Mouse (Mus musculus): Measurements from ENCODE around the gene Car15. TPM values are rescaled to one million over a fixed set of nuclear protein-coding genes. Genes with fewer than 3 reads are reported as not detected.

The Car15 gene
- polyA plus RNA-seq, 1 experiment from 2014 or later: 3.3 TPM

GRCm38 (mm10) chr16:17832821-17833220 lies 5.3 kb downstream of the Car15 start, which contains the start of gene B830017H08Rik:
Gene B830017H08Rik (plus strand): TSS chr16:17833121.
- Histone ChIP-seq H3K9me3 (no peaks in the 10 kb centered on the region), H3K9ac (peak within 1 kb of the TSS; percentile 25), H3K4me1 (peaks cover 14% of the 10 kb centered on the region; the same call in 1 of the 2 replicates), H3K4me3 (peak within 1 kb of the TSS; percentile 56), H3K4me2 (peak within 1 kb of the TSS; percentile 97), H3K36me3 (no peaks in the 10 kb centered on the region), H3K27ac (no peak within 1 kb of the TSS), H3K27me3 (peaks cover 87% of the 10 kb centered on the region)
- no peak for ATAC-seq (ENCODE audit: borderline replicate concordance, extremely low read depth, low FRiP score, low TSS enrichment)
- 30% methylated on average over 7 of the region's 7 CpGs for WGBS

- H3K9ac ChIP-seq: no peak overlapping the region
- no peak overlapping the region for H3K27ac ChIP-seq
- no peak overlapping the region for H3K4me2 ChIP-seq
- peaks cover 78% of the 10 kb centered on the region for H3K27me3 ChIP-seq
- no peak overlapping the region for H3K4me3 ChIP-seq
- no peaks in the 10 kb centered on the region for H3K9me3 ChIP-seq
- ATAC-seq (ENCODE audit: borderline replicate concordance, extremely low read depth, low FRiP score, low TSS enrichment): no peak
- H3K4me1 ChIP-seq: peaks cover 14% of the 10 kb centered on the region; the same call in 1 of the 2 replicates
- no peaks in the 10 kb centered on the region for H3K36me3 ChIP-seq
- WGBS: 16% methylated on average over 11 of the region's 11 CpGs
These were observed 6.4 kb downstream of the Car15 start for GRCm38 (mm10) chr16:17831781-17832180.

- 67% methylated on average over 10 of the region's 10 CpGs for WGBS
- Histone ChIP-seq H3K9me3 (no peaks in the 10 kb centered on the region), H3K4me1 (peaks cover 14% of the 10 kb centered on the region; the same call in 1 of the 2 replicates), H3K4me3 (no peak overlapping the region), H3K36me3 (no peaks in the 10 kb centered on the region), H3K27me3 (peaks cover 66% of the 10 kb centered on the region), H3K27ac (no peak overlapping the region), H3K9ac (no peak overlapping the region), H3K4me2 (no peak overlapping the region)
- no peak for ATAC-seq (ENCODE audit: borderline replicate concordance, extremely low read depth, low FRiP score, low TSS enrichment)
These were observed 7.6 kb downstream of the Car15 start for GRCm38 (mm10) chr16:17830385-17831178.

GRCm38 (mm10) chr16:17828867-17829266 lies 9.3 kb downstream of the Car15 start:
- Histone ChIP-seq H3K36me3 (no peaks in the 10 kb centered on the region), H3K4me1 (peaks cover 8% of the 10 kb centered on the region; the same call in 1 of the 2 replicates), H3K27me3 (peaks cover 49% of the 10 kb centered on the region), H3K9ac (no peak overlapping the region), H3K4me2 (no peak overlapping the region), H3K9me3 (no peaks in the 10 kb centered on the region), H3K27ac (no peak overlapping the region), H3K4me3 (no peak overlapping the region)
- ATAC-seq (ENCODE audit: borderline replicate concordance, extremely low read depth, low FRiP score, low TSS enrichment): no peak
- WGBS: 68% methylated on average over 3 of the region's 3 CpGs

- WGBS: 83% methylated on average over 2 of the region's 2 CpGs
- Histone ChIP-seq H3K4me3 (no peak overlapping the region), H3K4me2 (no peak overlapping the region), H3K27me3 (peaks cover 42% of the 10 kb centered on the region), H3K9me3 (no peaks in the 10 kb centered on the region), H3K4me1 (peaks cover 5% of the 10 kb centered on the region; the same call in 1 of the 2 replicates), H3K27ac (no peak overlapping the region), H3K9ac (no peak overlapping the region), H3K36me3 (no peaks in the 10 kb centered on the region)
- no peak for ATAC-seq (ENCODE audit: borderline replicate concordance, extremely low read depth, low FRiP score, low TSS enrichment)
These were observed 9.9 kb downstream of the Car15 start for GRCm38 (mm10) chr16:17828229-17828628.

GRCm38 (mm10) chr16:17826500-17826899 lies 11.7 kb downstream of the Car15 start:
- Histone ChIP-seq H3K36me3 (no peaks in the 10 kb centered on the region), H3K9me3 (no peaks in the 10 kb centered on the region), H3K27ac (no peak overlapping the region), H3K27me3 (peaks cover 31% of the 10 kb centered on the region), H3K9ac (no peak overlapping the region), H3K4me2 (no peak overlapping the region), H3K4me3 (no peak overlapping the region), H3K4me1 (no peaks in the 10 kb centered on the region)
- WGBS: 67% methylated on average over 2 of the region's 2 CpGs
- ATAC-seq (ENCODE audit: borderline replicate concordance, extremely low read depth, low FRiP score, low TSS enrichment): no peak

- WGBS: 80% methylated on average over 8 of the region's 8 CpGs
- Histone ChIP-seq H3K27ac (no peak overlapping the region), H3K36me3 (no peaks in the 10 kb centered on the region), H3K4me3 (no peak overlapping the region), H3K4me1 (peaks cover 17% of the 10 kb centered on the region), H3K4me2 (no peak overlapping the region), H3K9ac (no peak overlapping the region), H3K27me3 (peaks cover 19% of the 10 kb centered on the region), H3K9me3 (no peaks in the 10 kb centered on the region)
- ATAC-seq (ENCODE audit: borderline replicate concordance, extremely low read depth, low FRiP score, low TSS enrichment): no peak
These were observed 21.6 kb downstream of the Car15 start for GRCm38 (mm10) chr16:17816528-17816927.

GRCm38 (mm10) chr16:17815411-17816402 lies 22.5 kb downstream of the Car15 start:
- Histone ChIP-seq H3K9ac (peak overlapping the region; percentile 57), H3K27me3 (peaks cover 15% of the 10 kb centered on the region), H3K27ac (no peak overlapping the region), H3K9me3 (no peaks in the 10 kb centered on the region), H3K36me3 (no peaks in the 10 kb centered on the region), H3K4me2 (peak overlapping the region; percentile 87), H3K4me3 (peak overlapping the region; percentile 52), H3K4me1 (peaks cover 18% of the 10 kb centered on the region)
- peak; percentile 81 for ATAC-seq (ENCODE audit: borderline replicate concordance, extremely low read depth, low FRiP score, low TSS enrichment)
- 2% methylated on average over 62 of the region's 63 CpGs for whole genome bisulfite sequencing

- Histone ChIP-seq H3K36me3 (0 out of 2 replicates have a peak, but pooled peaks cover 4% of the 10 kb centered on the region), H3K27ac (no peak overlapping the region), H3K9me3 (no peaks in the 10 kb centered on the region), H3K4me1 (peaks cover 40% of the 10 kb centered on the region), H3K4me3 (no peak overlapping the region), H3K27me3 (peaks cover 19% of the 10 kb centered on the region), H3K9ac (no peak overlapping the region), H3K4me2 (no peak overlapping the region)
- WGBS: 36% methylated on average over 4 of the region's 4 CpGs
- no peak for ATAC-seq (ENCODE audit: borderline replicate concordance, extremely low read depth, low FRiP score, low TSS enrichment)
These were observed 25.0 kb downstream of the Car15 start for GRCm38 (mm10) chr16:17813173-17813572.

- Histone ChIP-seq H3K27ac (no peak overlapping the region), H3K9me3 (no peaks in the 10 kb centered on the region), H3K4me3 (no peak overlapping the region), H3K36me3 (0 out of 2 replicates have a peak, but pooled peaks cover 7% of the 10 kb centered on the region), H3K27me3 (peaks cover 24% of the 10 kb centered on the region), H3K4me2 (no peak overlapping the region), H3K4me1 (peaks cover 51% of the 10 kb centered on the region), H3K9ac (no peak overlapping the region)
- ATAC-seq (ENCODE audit: borderline replicate concordance, extremely low read depth, low FRiP score, low TSS enrichment): no peak
- 5% methylated on average over 5 of the region's 5 CpGs for WGBS
These were observed 26.0 kb downstream of the Car15 start for GRCm38 (mm10) chr16:17812120-17812519.

- Histone ChIP-seq H3K4me3 (no peak overlapping the region), H3K9ac (no peak overlapping the region), H3K27ac (peak overlapping the region; percentile 82), H3K4me2 (no peak overlapping the region), H3K27me3 (peaks cover 32% of the 10 kb centered on the region), H3K4me1 (peaks cover 61% of the 10 kb centered on the region), H3K36me3 (peaks cover 10% of the 10 kb centered on the region; the same call in 1 of the 2 replicates), H3K9me3 (no peaks in the 10 kb centered on the region)
- peak; percentile 77 for ATAC-seq (ENCODE audit: borderline replicate concordance, extremely low read depth, low FRiP score, low TSS enrichment)
- 10% methylated on average over 7 of the region's 7 CpGs for WGBS
These were observed 28.5 kb downstream of the Car15 start for GRCm38 (mm10) chr16:17809711-17810110.
